Mouse (Mus musculus) frontal cortex, adult 2 months (tissue): ENCODE data around the gene Rad51. TPM values are rescaled to one million over a fixed set of nuclear protein-coding genes. Genes with fewer than 3 reads are reported as not detected.

Source experiments
- DNase-seq, 2 experiments: peaks; one replicate each; pipeline ENCODE4 v3.0.0; 2022; ENCODE audit warnings: low spot score in 1 of 2; ENCODE audit errors: extremely low spot score in 1 of 2
- polyA plus RNA-seq: library from polyadenylated mRNA; depleted of rRNA; stranded (reverse); fragments of >200 nt; gene quantifications from 2 replicates; pipeline ENCODE4 v1.2.3, GENCODE M21; 2012; rRNA removed

Gene Rad51
- polyA plus RNA-seq = 0.84 and 1.4 TPM in 2 replicates

GRCm38 (mm10) chr2:119112438-119113112, at the start of gene Rad51:
Rad51 (plus strand) TSS chr2:119112793.
- DNase-seq = peak; percentile 82

- DNase-seq = no peak
These were observed 40.2 kb upstream of the Rad51 start for GRCm38 (mm10) chr2:119072397-119072796.

GRCm38 (mm10) chr2:119086156-119086555, 26.4 kb upstream of the Rad51 start:
- DNase-seq = no peak

- DNase-seq = no peak
These were observed 11.0 kb upstream of the Rad51 start for GRCm38 (mm10) chr2:119101552-119101951.

GRCm38 (mm10) chr2:119106583-119106982, 6.0 kb upstream of the Rad51 start:
- DNase-seq = no peak

- DNase-seq = no peak
These were observed 4.0 kb upstream of the Rad51 start for GRCm38 (mm10) chr2:119108554-119108953.

- DNase-seq = no peak
These were observed 1.5 kb upstream of the Rad51 start for GRCm38 (mm10) chr2:119111060-119111459.

GRCm38 (mm10) chr2:119113121-119113925, 730 bp downstream of the Rad51 start:
- no peak for DNase-seq

GRCm38 (mm10) chr2:119136346-119136898, 23.8 kb downstream of the Rad51 start:
- DNase-seq = no peak

GRCm38 (mm10) chr2:119145199-119145598, 32.6 kb downstream of the Rad51 start:
- DNase-seq = no peak

GRCm38 (mm10) chr2:119146435-119146834, 33.8 kb downstream of the Rad51 start:
- no peak for DNase-seq

- no peak for DNase-seq
These were observed 34.6 kb downstream of the Rad51 start for GRCm38 (mm10) chr2:119147160-119147678.

- DNase-seq = peak; percentile 33 to 70
These were observed 35.2 kb downstream of the Rad51 start for GRCm38 (mm10) chr2:119147775-119148174.

GRCm38 (mm10) chr2:119152255-119152654, 39.7 kb downstream of the Rad51 start:
- no peak for DNase-seq

- DNase-seq = no peak
These were observed 42.1 kb downstream of the Rad51 start for GRCm38 (mm10) chr2:119154683-119155082.

- DNase-seq = no peak
These were observed 42.8 kb downstream of the Rad51 start for GRCm38 (mm10) chr2:119155388-119155787.

GRCm38 (mm10) chr2:119156081-119156680, 43.6 kb downstream of the Rad51 start:
- no peak for DNase-seq

- peak; percentile 94 to 98 for DNase-seq
These were observed 44.3 kb downstream of the Rad51 start, which contains the start of gene Rmdn3 for GRCm38 (mm10) chr2:119156681-119157572. Rmdn3 (minus strand) TSS chr2:119157034.

- DNase-seq = no peak
These were observed 45.2 kb downstream of the Rad51 start for GRCm38 (mm10) chr2:119157836-119158235.

GRCm38 (mm10) chr2:119161247-119161646, 48.7 kb downstream of the Rad51 start:
- no peak for DNase-seq
